Mouse (Mus musculus) MEL (cell line): ENCODE data around the gene Smyd3.

Experiments used
- BHLHE40 ChIP-seq: IDR thresholded peaks from 2 replicates; pipeline ENCODE4 v1.6.1; 2012; ENCODE audit warnings: low read depth, mild to moderate bottlenecking, inconsistent platforms, low read length, improper control_type of control experiment, borderline replicate concordance
- CTCF ChIP-seq, 3 experiments: IDR thresholded peaks in 2 of 3; conservative IDR thresholded peaks in 1 of 3; 2 replicates each; pipeline ENCODE4 v1.5.1; 2011 to 2012; ENCODE audit warnings: low read length in 3 of 3, low read depth in 2 of 3, mild to moderate bottlenecking in 2 of 3, improper control_type of control experiment in 1 of 3, inconsistent platforms in 1 of 3, mixed read lengths in 1 of 3, moderate library complexity in 1 of 3; ENCODE audit not compliant: control insufficient read depth in 1 of 3, insufficient read depth in 1 of 3, poor library complexity in 1 of 3, severe bottlenecking in 1 of 3
- EP300 ChIP-seq, 2 experiments: IDR thresholded peaks; 2 replicates each; pipeline ENCODE4 v1.6.1; 2011; ENCODE audit warnings: improper control_type of control experiment in 2 of 2, low read length in 2 of 2, low read depth in 1 of 2, mild to moderate bottlenecking in 1 of 2
- ETS1 ChIP-seq: IDR thresholded peaks from 2 replicates; pipeline ENCODE4 v1.6.1; 2012; ENCODE audit warnings: low read depth, mild to moderate bottlenecking, inconsistent platforms, low read length, improper control_type of control experiment, moderate library complexity
- GABPA ChIP-seq: IDR thresholded peaks from 2 replicates; pipeline ENCODE4 v1.6.1; 2012; ENCODE audit warnings: low read depth, mild to moderate bottlenecking, inconsistent platforms, low read length, improper control_type of control experiment, moderate library complexity
- KAT2A ChIP-seq: conservative IDR thresholded peaks from 2 replicates; pipeline ENCODE4 v1.6.1; 2012; ENCODE audit warnings: low read depth, low read length, improper control_type of control experiment, inconsistent platforms
- MAX ChIP-seq: IDR thresholded peaks from 2 replicates; pipeline ENCODE4 v1.6.1; 2011; ENCODE audit warnings: low read length, improper control_type of control experiment
- MEF2A ChIP-seq: IDR thresholded peaks from 2 replicates; pipeline ENCODE4 v1.6.1; 2014; ENCODE audit warnings: low read depth, mild to moderate bottlenecking, inconsistent platforms, low read length, improper control_type of control experiment; ENCODE audit not compliant: poor library complexity, insufficient replicate concordance, severe bottlenecking; ENCODE audit errors: extremely low read depth
- MXI1 ChIP-seq: IDR thresholded peaks from 2 replicates; pipeline ENCODE4 v1.6.1; 2011; ENCODE audit warnings: mild to moderate bottlenecking, low read depth, low read length, improper control_type of control experiment
- POLR2A ChIP-seq, 2 experiments: IDR thresholded peaks; 2 replicates each; pipeline ENCODE4 v1.6.1; 2011 to 2012; ENCODE audit warnings: low read length in 2 of 2, mild to moderate bottlenecking in 2 of 2, control low read depth in 1 of 2, improper control_type of control experiment in 1 of 2, low read depth in 1 of 2, moderate library complexity in 1 of 2; ENCODE audit not compliant: control insufficient read depth in 1 of 2, insufficient read depth in 1 of 2, poor library complexity in 1 of 2
- RAD21 ChIP-seq: IDR thresholded peaks from 2 replicates; pipeline ENCODE4 v1.6.1; 2011; ENCODE audit warnings: mild to moderate bottlenecking, low read depth, low read length, improper control_type of control experiment
- UBTF ChIP-seq: IDR thresholded peaks from 2 replicates; pipeline ENCODE4 v1.6.1; 2012; ENCODE audit warnings: low read depth, mild to moderate bottlenecking, inconsistent platforms, low read length, improper control_type of control experiment, moderate library complexity, borderline replicate concordance; ENCODE audit not compliant: insufficient read depth
- USF2 ChIP-seq, 2 experiments: IDR thresholded peaks; 2 replicates each; pipeline ENCODE4 v1.6.1; 2011 to 2012; ENCODE audit warnings: improper control_type of control experiment in 2 of 2, low read length in 2 of 2, borderline replicate concordance in 1 of 2, inconsistent platforms in 1 of 2, low read depth in 1 of 2, mild to moderate bottlenecking in 1 of 2; ENCODE audit not compliant: insufficient read depth in 1 of 2
- ZKSCAN1 ChIP-seq: IDR thresholded peaks from 2 replicates; pipeline ENCODE4 v1.6.1; 2012; ENCODE audit warnings: low read depth, mild to moderate bottlenecking, inconsistent platforms, low read length, improper control_type of control experiment, moderate library complexity

DNA sequence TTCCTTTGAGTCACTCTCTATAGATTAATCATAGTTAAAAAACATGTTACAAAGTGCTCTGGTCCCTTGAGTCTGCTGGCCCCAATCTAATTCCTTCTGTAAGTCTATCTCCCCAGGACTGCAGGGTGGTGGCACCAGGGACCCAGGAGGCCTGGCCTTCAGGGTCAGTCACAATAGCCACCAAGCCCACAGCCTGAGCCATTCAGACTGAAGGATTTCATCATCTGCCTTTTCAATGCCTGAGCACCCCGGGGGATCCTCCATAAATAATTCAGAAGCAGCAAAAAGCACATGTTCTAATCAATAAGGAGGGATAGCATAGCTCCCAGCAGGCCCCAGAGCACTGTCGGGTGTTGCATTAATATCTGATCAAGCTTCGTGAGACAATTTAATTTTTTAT, 263.3 kb downstream of the Smyd3 start:
- TF ChIP-seq EP300 (IDR thresholded peaks at IDR 0.05; ENCODE audit: low read depth in 1 of 2, low read length in 2 of 2) (no peak), CTCF (IDR thresholded peaks at IDR 0.05 in 2 of 3, conservative IDR thresholded peaks at IDR 0.05 in 1 of 3; ENCODE audit: control insufficient read depth in 1 of 3, insufficient read depth in 1 of 3, low read depth in 2 of 3, low read length in 3 of 3, poor library complexity in 1 of 3, severe bottlenecking in 1 of 3) (no peak), UBTF (no peak), KAT2A (no peak), ZKSCAN1 (no peak), ETS1 (no peak), BHLHE40 (no peak), RAD21 (no peak), GABPA (no peak), USF2 (IDR thresholded peaks at IDR 0.05; ENCODE audit: borderline replicate concordance in 1 of 2, insufficient read depth in 1 of 2, low read depth in 1 of 2, low read length in 2 of 2) (no peak), MXI1 (no peak), MEF2A (no peak), MAX (no peak), POLR2A (IDR thresholded peaks at IDR 0.05; ENCODE audit: control insufficient read depth in 1 of 2, insufficient read depth in 1 of 2, low read depth in 1 of 2, low read length in 2 of 2, poor library complexity in 1 of 2) (no peak)
